Mouse (Mus musculus) stomach, postnatal 0 days (tissue): Measurements from ENCODE around the gene Clec12b. TPM values are rescaled to one million over a fixed set of nuclear protein-coding genes. Genes with fewer than 3 reads are reported as not detected.
A peak's percentile ranks its signal among the peaks of the same experiment; 100 is the strongest.

Experiments used
- ATAC-seq: fragments of 200-750 bp; cut with Nextera tagmentation; 2 replicates; pipeline ENCODE4 v1.8.0; 2017; ENCODE audit not compliant: low FRiP score, low TSS enrichment
- DNase-seq: peaks from one replicate; pipeline ENCODE4 v3.0.0-alpha.2; 2016; ENCODE audit warnings: low spot score
- H3K27ac ChIP-seq: fragments of 300-500 bp; sonication (generic); replicated peaks from 2 replicates; pipeline ENCODE4 v1.5.1; 2014; ENCODE audit warnings: mild to moderate bottlenecking, control low read depth
- H3K27me3 ChIP-seq: fragments of 300-500 bp; sonication (generic); 2 replicates; pipeline ENCODE4 v1.6.1; 2014; ENCODE audit warnings: low read length; ENCODE audit not compliant: control insufficient read depth, insufficient read depth
- H3K36me3 ChIP-seq: fragments of 300-500 bp; sonication (generic); 2 replicates; pipeline ENCODE4 v1.6.1; 2014; ENCODE audit warnings: low read length, mixed read lengths; ENCODE audit not compliant: control insufficient read depth, insufficient read depth
- H3K4me1 ChIP-seq: fragments of 300-500 bp; sonication (generic); replicated peaks from 2 replicates; pipeline ENCODE4 v1.6.1; 2014; ENCODE audit warnings: antibody characterized with exemption; ENCODE audit not compliant: control insufficient read depth, insufficient read depth
- H3K4me2 ChIP-seq: fragments of 300-500 bp; sonication (generic); replicated peaks from 2 replicates; pipeline ENCODE4 v1.6.1; 2014; ENCODE audit warnings: low read depth, mild to moderate bottlenecking, control low read depth, moderate library complexity
- H3K4me3 ChIP-seq: fragments of 300-500 bp; sonication (generic); 2 replicates; pipeline ENCODE4 v1.5.1; 2014; ENCODE audit warnings: low read depth, low read length, control low read depth
- H3K9ac ChIP-seq: fragments of 300-500 bp; sonication (generic); 2 replicates; pipeline ENCODE4 v1.6.1; 2014; ENCODE audit warnings: mild to moderate bottlenecking, low read length, control low read depth, mixed read lengths
- H3K9me3 ChIP-seq: fragments of 300-500 bp; sonication (generic); 2 replicates; pipeline ENCODE4 v1.6.1; 2016; ENCODE audit warnings: low read length; ENCODE audit not compliant: control insufficient read depth
- CTCF ChIP-seq: IDR thresholded peaks from 2 replicates; pipeline ENCODE4 v1.5.1; 2016; ENCODE audit warnings: antibody characterized with exemption, low read depth, mild to moderate bottlenecking, moderate library complexity
- EP300 ChIP-seq: optimal IDR thresholded peaks from 2 replicates; pipeline ENCODE3; 2016; ENCODE audit warnings: antibody characterized with exemption
- WGBS: fragments of 180-500 bp; shearing (Covaris S2); extraction: QIAGEN DNeasy Blood & Tissue Kit; methylation state at CpG from one replicate; pipeline ENCODE4 v1.1.7; 2014; 5-methylcytosine and 5-hydroxymethylcytosine counted together
- polyA plus RNA-seq: library from polyadenylated mRNA; unstranded; fragments of >200 nt; fragmentation: Nextera tagmentation; extraction: Ambion mirVana; gene quantifications from 2 replicates; pipeline ENCODE4 v1.2.1, GENCODE M21; 2015

Clec12b gene
- polyA plus RNA-seq, 1 experiment from 2014 or later = not detected

- Histone ChIP-seq H3K27ac (no peak overlapping the region), H3K4me3 (no peak overlapping the region), H3K9ac (no peak overlapping the region), H3K4me2 (no peak overlapping the region), H3K36me3 (no peaks in the 10 kb centered on the region), H3K4me1 (no peaks in the 10 kb centered on the region), H3K9me3 (no peaks in the 10 kb centered on the region), H3K27me3 (no peaks in the 10 kb centered on the region)
- DNase-seq (no peak), ATAC-seq (no peak)
- 40% methylated on average over 13 of the region's 13 CpGs for WGBS
- TF ChIP-seq CTCF = no peak
- no peak for TF ChIP-seq EP300
Observed at GRCm38 (mm10) chr6:129326568-129327150, 59.0 kb downstream of the Clec12b start.

GRCm38 (mm10) chr6:129326016-129326415, 59.7 kb downstream of the Clec12b start:
- H3K4me2 ChIP-seq = no peak overlapping the region
- H3K36me3 ChIP-seq = no peaks in the 10 kb centered on the region
- no peak overlapping the region for H3K27ac ChIP-seq
- 65% methylated on average over 1 of the region's 1 CpGs for WGBS
- H3K4me3 ChIP-seq = no peak overlapping the region
- H3K27me3 ChIP-seq = no peaks in the 10 kb centered on the region
- H3K4me1 ChIP-seq = no peaks in the 10 kb centered on the region
- no peak overlapping the region for H3K9ac ChIP-seq
- ATAC-seq (no peak), DNase-seq (no peak)
- no peaks in the 10 kb centered on the region for H3K9me3 ChIP-seq
- TF ChIP-seq CTCF (peak; percentile 44), EP300 (no peak)

Other genes with a start within 250 kb of the Clec12b start
- gene Clec2d, start 205.3 kb downstream of the Clec12b start, polyA plus RNA-seq = 0.42 and 0.87 TPM in 2 replicates
- 0.15 and 0.18 TPM in 2 replicates for gene Cd69, start 110.4 kb downstream of the Clec12b start, polyA plus RNA-seq
- gene 4922502D21Rik, start 54.1 kb downstream of the Clec12b start, polyA plus RNA-seq = not detected in 2 replicates
- 0.40 and 0.61 TPM in 2 replicates for gene Clec12a, start 43.2 kb downstream of the Clec12b start, polyA plus RNA-seq
- 0.08 and 0.18 TPM in 2 replicates for gene Clec1b, start 11.4 kb upstream of the Clec12b start, polyA plus RNA-seq
- 0.05 and 0.08 TPM in 2 replicates for gene Clec9a, start 23.0 kb upstream of the Clec12b start, polyA plus RNA-seq
- 0.85 and 1.2 TPM in 2 replicates for gene Clec1a, start 66.1 kb upstream of the Clec12b start, polyA plus RNA-seq
- gene Olr1, start 121.3 kb upstream of the Clec12b start, polyA plus RNA-seq = 0.08 and 0.22 TPM in 2 replicates
- 0.04 and 0.11 TPM in 2 replicates for gene Tmem52b, start 126.7 kb upstream of the Clec12b start, polyA plus RNA-seq
- 45.7 and 46.8 TPM in 2 replicates for gene Gabarapl1, start 147.3 kb upstream of the Clec12b start, polyA plus RNA-seq
- not detected in 2 replicates for gene Klre1, start 192.0 kb upstream of the Clec12b start, polyA plus RNA-seq
- 0.27 and 0.53 TPM in 2 replicates for gene Klrd1, start 205.9 kb upstream of the Clec12b start, polyA plus RNA-seq
- 0.15 and 0.21 TPM in 2 replicates for gene Klrk1, start 238.0 kb upstream of the Clec12b start, polyA plus RNA-seq